ENCODE assay signal across 31 mouse cellular contexts in genomic region chr9:10116581-10116980, GRCm38 (mm10).
"Had no signal": no experiment of that assay in that cellular context is flagged by ENCODE, and none has a peak within 500 bp of the region (broad histone marks: within the 10 kb centered on the region; RNA-seq: fewer than 3 reads in every experiment).

No protein-coding gene starts in this region.

- H3K27ac ChIP-seq: limb, embryonic 10.5 days; limb, embryonic 12.5 days; limb, embryonic 13.5 days; limb, embryonic 15.5 days; liver, embryonic 12.5 days; liver, embryonic 13.5 days; liver, embryonic 14.5 days; liver, embryonic 15.5 days; lung, embryonic 15.5 days; macrophage; midbrain, embryonic 10.5 days; midbrain, embryonic 12.5 days; midbrain, embryonic 13.5 days; midbrain, embryonic 15.5 days had no signal

- H3K4me3 ChIP-seq: limb, embryonic 10.5 days; limb, embryonic 12.5 days; limb, embryonic 13.5 days; limb, embryonic 15.5 days; liver, embryonic 12.5 days; liver, embryonic 13.5 days; liver, embryonic 15.5 days; lung, embryonic 15.5 days; megakaryocyte, embryonic 14.5 days; midbrain, embryonic 10.5 days; midbrain, embryonic 12.5 days; midbrain, embryonic 13.5 days; midbrain, embryonic 15.5 days; myocyte had no signal

- ATAC-seq: liver, embryonic 12.5 days; liver, postnatal 0 days; lung, postnatal 0 days; midbrain, embryonic 13.5 days; midbrain, embryonic 15.5 days; midbrain, embryonic 16.5 days had no signal

- DNase-seq: left cerebral cortex, postnatal 4 days; liver; liver, embryonic 13.5 days; liver, postnatal 0 days; lung, adult 18-20 months; lung, adult 2 months; lung, postnatal 10 days; lung, postnatal 14 days; lung, postnatal 36 days; lung, postnatal 4 days; midbrain, embryonic 14.5 days had no signal

- H3K4me2 ChIP-seq: limb, embryonic 12.5 days; limb, embryonic 13.5 days; limb, embryonic 15.5 days; liver, embryonic 11.5 days; liver, embryonic 12.5 days; liver, embryonic 13.5 days; liver, embryonic 15.5 days; lung, embryonic 14.5 days; lung, embryonic 15.5 days; midbrain, embryonic 11.5 days; midbrain, embryonic 12.5 days; midbrain, embryonic 13.5 days; midbrain, embryonic 15.5 days had no signal

- H3K9ac ChIP-seq: limb, embryonic 12.5 days; limb, embryonic 13.5 days; limb, embryonic 15.5 days; liver, embryonic 12.5 days; liver, embryonic 13.5 days; liver, embryonic 14.5 days; liver, embryonic 15.5 days; liver, postnatal 0 days; lung, embryonic 14.5 days; lung, embryonic 15.5 days; midbrain, embryonic 12.5 days; midbrain, embryonic 13.5 days; midbrain, embryonic 15.5 days had no signal

- H3K9me3 ChIP-seq: limb, embryonic 10.5 days; limb, embryonic 12.5 days; limb, embryonic 13.5 days; limb, embryonic 15.5 days; liver, embryonic 12.5 days; liver, embryonic 13.5 days; liver, embryonic 15.5 days; lung, embryonic 15.5 days; megakaryocyte, embryonic 14.5 days; midbrain, embryonic 10.5 days; midbrain, embryonic 12.5 days; midbrain, embryonic 13.5 days; midbrain, embryonic 15.5 days had no signal

- H3K4me1 ChIP-seq: limb, embryonic 10.5 days; limb, embryonic 12.5 days; limb, embryonic 13.5 days; limb, embryonic 15.5 days; liver, embryonic 12.5 days; liver, embryonic 13.5 days; liver, embryonic 15.5 days; lung, embryonic 15.5 days; megakaryocyte, embryonic 14.5 days; midbrain, embryonic 10.5 days; midbrain, embryonic 12.5 days; midbrain, embryonic 13.5 days; midbrain, embryonic 15.5 days had no signal

- H3K27me3 ChIP-seq: limb, embryonic 12.5 days; limb, embryonic 13.5 days; limb, embryonic 15.5 days; liver, embryonic 12.5 days; liver, embryonic 13.5 days; liver, embryonic 15.5 days; lung, embryonic 15.5 days; megakaryocyte, embryonic 14.5 days; midbrain, embryonic 12.5 days; midbrain, embryonic 13.5 days; midbrain, embryonic 15.5 days had no signal

- H3K36me3 ChIP-seq: limb, embryonic 10.5 days; limb, embryonic 12.5 days; limb, embryonic 13.5 days; limb, embryonic 15.5 days; liver, embryonic 12.5 days; liver, embryonic 13.5 days; liver, embryonic 15.5 days; lung, embryonic 15.5 days; midbrain, embryonic 10.5 days; midbrain, embryonic 12.5 days; midbrain, embryonic 13.5 days; midbrain, embryonic 15.5 days had no signal
